Comparison of ENCODE assay signal across 14 mouse cellular contexts in genomic region chr3:51268434-51268833, GRCm38 (mm10). TPM values are rescaled to one million over a fixed set of nuclear protein-coding genes. Genes with fewer than 3 reads are reported as not detected.
A peak's percentile ranks its signal among the peaks of the same experiment; 100 is the strongest.
DNase-seq lines count a peak whose midpoint lies in the region; ATAC-seq and TF ChIP-seq lines count a peak whose summit lies in the region.
"Had no signal": no experiment of that assay in that cellular context is flagged by ENCODE, and none has a peak within 500 bp of the region (broad histone marks: within the 10 kb centered on the region; RNA-seq: fewer than 3 reads in every experiment).

No protein-coding gene starts in this region.

- no peaks in the 10 kb centered on the region for H3K27me3 ChIP-seq in heart, embryonic 10.5 days (ENCODE audit: insufficient read depth, poor library complexity, severe bottlenecking)
- H3K27me3 ChIP-seq in limb, embryonic 10.5 days (ENCODE audit: low read depth, poor library complexity, severe bottlenecking): no peaks in the 10 kb centered on the region
- H3K27me3 ChIP-seq: midbrain, embryonic 13.5 days had no signal

- peak; percentile 71 for DNase-seq in gastrocnemius, adult 2 months
- no peak for DNase-seq in gastrocnemius, postnatal 36 days
- no peak for DNase-seq in heart, embryonic 10.5 days (ENCODE audit: low spot score)
- DNase-seq in limb, embryonic 10.5 days (ENCODE audit: low spot score): peak; percentile 22
- no peak for DNase-seq in c-Kit-positive CD71-positive TER-119-positive erythroid progenitor cells, embryonic 14.5 days (ENCODE audit: low spot score)
- DNase-seq: cerebellum, adult 9-10 months; kidney, postnatal 10 days; layer of hippocampus, adult 9-11 months; lung, postnatal 14 days had no signal

- H3K27ac ChIP-seq in gastrocnemius, adult 2 months: peak overlapping the region; percentile 97
- peak overlapping the region; percentile 19; the same call in 1 of the 2 replicates for H3K27ac ChIP-seq in brown adipose tissue, adult 24 weeks (replicated peaks; ENCODE audit: low read depth, low read length)
- peak overlapping the region; percentile 86 for H3K27ac ChIP-seq in heart, embryonic 10.5 days
- no peak overlapping the region for H3K27ac ChIP-seq in limb, embryonic 10.5 days
- H3K27ac ChIP-seq: liver, embryonic 14.5 days; midbrain, embryonic 13.5 days had no signal

- no peak for TF ChIP-seq CTCF in gastrocnemius, adult 2 months (IDR thresholded peaks at IDR 0.05)

- H3K9me3 ChIP-seq in heart, embryonic 10.5 days: no peaks in the 10 kb centered on the region
- H3K9me3 ChIP-seq in limb, embryonic 10.5 days (replicated peaks): no peaks in the 10 kb centered on the region
- H3K9me3 ChIP-seq: midbrain, embryonic 13.5 days had no signal

- intact Hi-C loops in gastrocnemius, adult 2 months (cut with DNase I): no loop called here
- intact Hi-C loops in gastrocnemius, postnatal 36 days (cut with DNase I): no loop called here

- peaks cover 33% of the 10 kb centered on the region for H3K36me3 ChIP-seq in heart, embryonic 10.5 days
- peaks cover 36% of the 10 kb centered on the region for H3K36me3 ChIP-seq in limb, embryonic 10.5 days

- 53% methylated on average over 12 of the region's 12 CpGs for WGBS in heart, embryonic 10.5 days
- 90% methylated on average over 12 of the region's 12 CpGs for WGBS in limb, embryonic 10.5 days

- peaks cover 11% of the 10 kb centered on the region; the same call in 1 of the 2 replicates for H3K4me1 ChIP-seq in brown adipose tissue, adult 24 weeks (ENCODE audit: control insufficient read depth, insufficient read depth, insufficient read length, low read length)
- H3K4me1 ChIP-seq in heart, embryonic 10.5 days: peaks cover 10% of the 10 kb centered on the region
- no peaks in the 10 kb centered on the region for H3K4me1 ChIP-seq in limb, embryonic 10.5 days
- H3K4me1 ChIP-seq: midbrain, embryonic 13.5 days had no signal

- no peak for ATAC-seq in monocyte, adult 5-6 weeks (replicated peaks; ENCODE audit: insufficient number of reproducible peaks, low FRiP score, low TSS enrichment, poor library complexity, severe bottlenecking)
- ATAC-seq in megakaryocyte, adult 5-6 weeks (ENCODE audit: poor library complexity, severe bottlenecking): no peak
- ATAC-seq: midbrain, embryonic 13.5 days had no signal

- peak overlapping the region; percentile 59 for H3K4me3 ChIP-seq in gastrocnemius, adult 2 months
- no peak overlapping the region for H3K4me3 ChIP-seq in brown adipose tissue, adult 24 weeks (ENCODE audit: insufficient read depth, low read depth, low read length)
- H3K4me3 ChIP-seq in heart, embryonic 10.5 days: no peak overlapping the region
- no peak overlapping the region for H3K4me3 ChIP-seq in limb, embryonic 10.5 days
- H3K4me3 ChIP-seq: midbrain, embryonic 13.5 days had no signal

RNA-seq across cellular contexts. Expression of gene Noct, which starts 44.2 kb away (rescaled TPM):
- total RNA-seq in gastrocnemius, adult 2 months (2021): 10 to 100 TPM; 23.7 to 34.3 TPM
- total RNA-seq in gastrocnemius, postnatal 36 days (2021): 10 to 100 TPM; 24.1 to 37.6 TPM
- 16.9 and 38.8 TPM in 2 replicates for polyA plus RNA-seq in brown adipose tissue, adult 24 weeks (2012; ENCODE audit: insufficient read depth, insufficient read length, missing spikeins)
- 10.7 and 13.7 TPM in 2 replicates for polyA plus RNA-seq in heart, embryonic 10.5 days (2016; fragmentation: Nextera tagmentation; extraction: Ambion mirVana)
- polyA plus RNA-seq in limb, embryonic 10.5 days (2016; fragmentation: Nextera tagmentation; extraction: Ambion mirVana): 11.0 and 11.9 TPM in 2 replicates
- 13.9 to 18.6 TPM (median 17.2 TPM) in 3 replicates for total RNA-seq in monocyte, adult 5-6 weeks (2017)
- 12.1 and 13.2 TPM in 2 replicates for total RNA-seq in megakaryocyte, adult 5-6 weeks (2015)
- total RNA-seq in megakaryocyte, adult 5-6 weeks (2017): 4.4 and 7.6 TPM in 2 replicates

Comparison
In these comparisons a context has a peak if more than half of its experiments do, and no peak if none do; other contexts are left out.
1. DNase-seq: peak in gastrocnemius, adult 2 months (single experiment) and limb, embryonic 10.5 days (single experiment); none in gastrocnemius, postnatal 36 days (0 of 2), heart, embryonic 10.5 days (single experiment) and c-Kit-positive CD71-positive TER-119-positive erythroid progenitor cells, embryonic 14.5 days (single experiment).